Mouse (Mus musculus) ovary, adult 2 months (tissue): ENCODE data around the gene Ube3b. TPM values are rescaled to one million over a fixed set of nuclear protein-coding genes. Genes with fewer than 3 reads are reported as not detected.

ENCODE experiments used
- polyA plus RNA-seq: library from polyadenylated mRNA; depleted of rRNA; stranded (reverse); fragments of >200 nt; gene quantifications from 2 replicates; pipeline ENCODE4 v1.2.3, GENCODE M21; 2012; rRNA removed

Ube3b gene
- 90.5 and 103 TPM in 2 replicates for polyA plus RNA-seq

DNA sequence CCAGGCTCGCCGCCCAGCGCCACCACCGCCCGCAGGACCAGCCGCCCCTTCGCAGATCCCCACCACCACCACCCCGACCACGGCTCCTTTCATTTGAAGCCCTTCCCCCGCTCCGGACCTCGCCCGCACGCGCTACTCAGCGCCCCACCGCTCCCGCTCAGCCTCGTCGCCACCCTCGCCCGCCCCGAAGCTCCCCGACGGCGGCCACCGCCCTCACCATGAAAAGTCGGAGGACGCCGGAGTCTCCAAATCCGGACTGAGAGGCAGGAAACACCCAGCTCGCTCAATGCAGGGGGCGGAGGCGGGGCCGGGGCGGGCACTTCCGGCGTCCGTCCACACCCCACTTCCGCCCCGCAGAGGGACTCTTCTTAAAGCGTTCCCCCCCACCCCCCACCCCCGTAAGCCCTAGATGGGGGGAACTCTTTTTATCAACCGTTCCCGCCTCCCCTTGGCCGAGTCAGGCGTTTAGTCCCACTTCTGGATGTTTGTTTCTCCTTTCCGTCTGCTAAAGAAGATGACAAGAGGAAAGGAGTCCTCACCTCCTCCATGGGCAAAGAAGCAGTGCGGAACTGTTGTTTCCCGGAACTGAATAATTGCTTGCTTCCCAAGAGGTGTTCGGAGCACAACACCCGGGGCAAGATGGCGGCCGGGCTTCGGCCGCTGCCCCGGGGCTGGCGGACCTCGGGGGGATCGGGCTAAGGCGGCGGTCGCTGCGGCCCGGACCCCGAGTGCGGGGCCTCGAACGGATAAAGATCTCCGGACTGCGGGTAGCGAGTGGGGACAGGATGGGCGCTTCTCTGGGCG is at the start of gene Ube3b, which contains the start of gene Kctd10:
TSS of gene Ube3b (plus strand) at position 399 of the 804 bp plus-strand sequence.
TSS of gene Kctd10 (minus strand) at position 300 of the 804 bp plus-strand sequence.

DNA sequence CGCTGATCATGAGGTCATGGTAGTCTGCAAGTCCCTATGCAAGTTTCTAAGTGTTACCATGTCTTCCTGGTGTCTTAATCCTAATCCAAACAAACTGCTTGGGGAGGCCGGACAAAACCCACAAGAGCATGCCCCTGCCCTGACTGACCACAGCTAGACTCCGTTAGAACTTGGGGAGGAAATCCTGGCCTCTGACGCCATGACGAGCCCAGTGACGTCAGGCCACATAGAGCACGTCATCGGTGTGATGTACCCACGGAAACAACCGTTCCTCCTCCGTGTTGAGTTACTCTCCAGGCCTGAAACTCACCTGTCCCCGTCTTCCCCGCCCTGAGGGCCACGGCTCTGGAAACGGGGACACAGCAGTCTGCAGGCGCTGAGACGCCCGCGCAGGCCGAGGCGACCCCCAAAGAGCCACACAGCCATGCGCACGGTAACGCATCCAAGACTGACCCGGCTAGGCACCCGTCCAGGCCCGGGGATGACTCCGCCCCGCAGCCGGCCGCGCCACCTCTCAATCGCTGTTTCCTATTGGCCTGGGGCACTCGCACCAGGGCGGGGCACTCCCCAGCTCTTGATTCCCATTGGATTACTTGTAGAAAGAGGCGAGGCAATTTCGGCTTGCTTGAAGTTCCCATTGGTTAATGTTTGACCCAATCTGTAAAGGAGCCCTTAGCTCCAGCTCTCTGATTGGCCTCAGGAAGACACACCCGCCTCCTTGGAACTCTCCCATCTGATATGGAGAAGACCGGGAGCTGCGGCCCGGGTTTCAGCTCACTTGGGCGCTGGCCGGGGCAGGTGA is 63.4 kb downstream of the Ube3b start, which contains the start of the genes Mmab and Mvk:
TSS of gene Mmab (minus strand) at position 495 of the 802 bp plus-strand sequence.
TSS of gene Mvk (plus strand) at position 704 of the 802 bp plus-strand sequence.

Other genes starting within 250 kb of the Ube3b start
- gene Acacb, start 234.1 kb upstream of the Ube3b start, polyA plus RNA-seq, result 30.3 and 32.6 TPM in 2 replicates
- 0.92 and 2.1 TPM in 2 replicates for gene Foxn4, start 106.8 kb upstream of the Ube3b start, polyA plus RNA-seq
- gene Myo1h, start 91.4 kb upstream of the Ube3b start, polyA plus RNA-seq, result 1.1 and 2.1 TPM in 2 replicates
- gene Kctd10, start 99 bp upstream of the Ube3b start, polyA plus RNA-seq, result 123 and 135 TPM in 2 replicates
- 20.7 and 21.7 TPM in 2 replicates for gene Mmab, start 63.5 kb downstream of the Ube3b start, polyA plus RNA-seq
- 57.3 and 65.5 TPM in 2 replicates for gene Mvk, start 63.7 kb downstream of the Ube3b start, polyA plus RNA-seq
- 47.0 and 63.6 TPM in 2 replicates for gene Fam222a, start 187.4 kb downstream of the Ube3b start, polyA plus RNA-seq